In genomic region chr10:37314746-37315430, GRCm38 (mm10) we compare ENCODE assay signal across 8 mouse cellular contexts.
DNase-seq lines count a peak whose midpoint lies in the region; ATAC-seq and TF ChIP-seq lines count a peak whose summit lies in the region.
"Had no signal": no experiment of that assay in that cellular context is flagged by ENCODE, and none has a peak within 500 bp of the region (broad histone marks: within the 10 kb centered on the region; RNA-seq: fewer than 3 reads in every experiment).

No protein-coding gene starts in this region.

- ATAC-seq in hematopoietic stem cell, adult 5-6 weeks (replicated peaks in 1 of 2; ENCODE audit: insufficient read depth in 1 of 2, low FRiP score in 2 of 2, low TSS enrichment in 1 of 2, low read depth in 1 of 2, poor library complexity in 2 of 2, severe bottlenecking in 2 of 2): peak; percentile 97 to 98

- TF ChIP-seq CTCF in thymus, adult 2 months (IDR thresholded peaks at IDR 0.05; ENCODE audit: borderline replicate concordance, control insufficient read depth, extremely low read depth, insufficient read depth, low read length, poor library complexity): no peak

- H3K9me3 ChIP-seq in limb, embryonic 10.5 days (replicated peaks): no peaks in the 10 kb centered on the region
- H3K9me3 ChIP-seq: neural tube, embryonic 12.5 days had no signal

- H3K4me1 ChIP-seq in limb, embryonic 10.5 days: no peaks in the 10 kb centered on the region
- H3K4me1 ChIP-seq in thymus, adult 2 months (replicated peaks; ENCODE audit: control insufficient read depth, insufficient read depth, low read length): no peaks in the 10 kb centered on the region
- H3K4me1 ChIP-seq: neural tube, embryonic 12.5 days had no signal

- no peaks in the 10 kb centered on the region for H3K36me3 ChIP-seq in limb, embryonic 10.5 days
- H3K36me3 ChIP-seq in thymus, adult 2 months (ENCODE audit: control insufficient read depth, insufficient read depth, low read length): no peaks in the 10 kb centered on the region
- H3K36me3 ChIP-seq: neural tube, embryonic 12.5 days had no signal

- TF ChIP-seq POLR2A in thymus, adult 2 months (IDR thresholded peaks at IDR 0.05; ENCODE audit: control insufficient read depth, extremely low read depth, insufficient read depth, low read length, poor library complexity): no peak

- no peak overlapping the region for H3K4me3 ChIP-seq in limb, embryonic 10.5 days
- H3K4me3 ChIP-seq in thymus, adult 2 months (ENCODE audit: control insufficient read depth, insufficient read depth, low read length): no peak overlapping the region
- H3K4me3 ChIP-seq: neural tube, embryonic 12.5 days had no signal

- H3K27me3 ChIP-seq in limb, embryonic 10.5 days (ENCODE audit: low read depth, poor library complexity, severe bottlenecking): no peaks in the 10 kb centered on the region
- H3K27me3 ChIP-seq in thymus, adult 2 months (ENCODE audit: control insufficient read depth, insufficient read depth, low read length): no peaks in the 10 kb centered on the region
- H3K27me3 ChIP-seq: neural tube, embryonic 12.5 days had no signal

- DNase-seq in ovary, adult 18-20 months (ENCODE audit: low spot score): peak; percentile 60
- DNase-seq in ovary, postnatal 10 days (ENCODE audit: low spot score): no peak
- DNase-seq in cerebellum, adult 9-10 months: peak; percentile 72
- peak; percentile 12 to 33 for DNase-seq in lung, postnatal 4 days
- no peak for DNase-seq in limb, embryonic 10.5 days (ENCODE audit: low spot score)
- DNase-seq in thymus, adult 2 months: no peak

- 86% methylated on average over 5 of the region's 5 CpGs for WGBS in limb, embryonic 10.5 days
- WGBS in thymus, adult 2 months: 72% methylated on average over 5 of the region's 5 CpGs

- no peak overlapping the region for H3K27ac ChIP-seq in limb, embryonic 10.5 days
- no peak overlapping the region for H3K27ac ChIP-seq in thymus, adult 2 months (ENCODE audit: control insufficient read depth, insufficient read depth, low read length)
- H3K27ac ChIP-seq: neural tube, embryonic 12.5 days had no signal

Comparison
In these comparisons a context has a peak if more than half of its experiments do, and no peak if none do; other contexts are left out.
1. DNase-seq: peak in ovary, adult 18-20 months (single experiment), cerebellum, adult 9-10 months (single experiment) and lung, postnatal 4 days (2 of 2); none in ovary, postnatal 10 days (single experiment), limb, embryonic 10.5 days (single experiment) and thymus, adult 2 months (single experiment).